Comparison of ENCODE assay signal across 23 mouse cellular contexts in the genomic region with DNA sequence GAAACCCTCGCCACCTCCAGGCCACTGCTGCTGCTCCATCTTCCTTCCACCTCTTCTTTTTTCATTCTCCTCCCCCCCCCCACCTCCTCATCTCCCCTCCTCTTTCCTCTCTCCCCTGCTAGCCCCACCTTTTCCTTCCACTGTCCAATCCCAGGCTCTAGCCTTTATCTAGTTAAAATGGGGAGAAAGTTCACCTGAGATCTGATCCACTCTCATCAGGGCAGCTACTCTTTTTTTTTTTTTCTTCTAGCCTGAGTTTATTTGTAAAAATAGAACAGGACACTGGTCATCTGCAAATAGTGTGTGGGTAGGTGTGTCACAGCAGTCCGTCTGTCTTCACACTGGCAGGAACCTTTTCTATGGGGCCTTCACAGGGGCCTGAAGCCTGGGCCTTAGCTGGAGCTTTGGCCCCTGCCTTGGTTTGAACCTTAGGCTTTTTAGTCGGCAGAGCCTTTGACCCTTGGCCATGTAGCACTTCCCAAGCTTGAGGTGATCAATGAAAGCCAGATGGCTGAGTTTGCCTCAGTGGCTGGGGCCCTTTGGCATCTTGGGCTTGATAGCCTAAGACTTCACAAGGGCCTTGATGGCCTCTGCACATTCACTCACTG.
DNase-seq lines count a peak whose midpoint lies in the region; ATAC-seq and TF ChIP-seq lines count a peak whose summit lies in the region.
"Had no signal": no experiment of that assay in that cellular context is flagged by ENCODE, and none has a peak within 500 bp of the region (broad histone marks: within the 10 kb centered on the region; RNA-seq: fewer than 3 reads in every experiment).

No protein-coding gene starts in this region.

- 47% methylated on average over 3 of the region's 3 CpGs for WGBS in liver, adult 2 months
- WGBS in liver, embryonic 12.5 days (ENCODE audit: insufficient replicate concordance) = 82% methylated on average over 3 of the region's 3 CpGs
- WGBS in liver, embryonic 16.5 days (ENCODE audit: insufficient replicate concordance) = 77% methylated on average over 3 of the region's 3 CpGs

- TF ChIP-seq POLR2A in liver, adult 2 months (IDR thresholded peaks at IDR 0.05; ENCODE audit: extremely low read depth, insufficient read depth, low read length) = no peak

- TF ChIP-seq CTCF in liver, adult 2 months (IDR thresholded peaks at IDR 0.05; ENCODE audit: low read depth, low read length) = no peak

- no peak overlapping the region for H3K4me2 ChIP-seq in liver, embryonic 12.5 days
- H3K4me2 ChIP-seq in liver, embryonic 16.5 days (ENCODE audit: low read depth, low read length) = no peak overlapping the region
- H3K4me2 ChIP-seq: embryonic facial prominence, embryonic 13.5 days; embryonic facial prominence, embryonic 15.5 days; forebrain, embryonic 12.5 days had no signal

- H3K4me1 ChIP-seq in liver, adult 2 months (ENCODE audit: control insufficient read depth, insufficient read depth, low read length) = peaks cover 10% of the 10 kb centered on the region
- H3K4me1 ChIP-seq in liver, embryonic 12.5 days = no peaks in the 10 kb centered on the region
- H3K4me1 ChIP-seq in liver, embryonic 16.5 days (ENCODE audit: control insufficient read depth, low read depth, low read length) = no peaks in the 10 kb centered on the region
- H3K4me1 ChIP-seq: embryonic facial prominence, embryonic 15.5 days; forebrain, embryonic 10.5 days; forebrain, embryonic 12.5 days had no signal

- no peaks in the 10 kb centered on the region for H3K36me3 ChIP-seq in liver, adult 2 months (ENCODE audit: control insufficient read depth, insufficient read depth, low read length)
- 0 out of 2 replicates have a peak, but pooled peaks cover 15% of the 10 kb centered on the region for H3K36me3 ChIP-seq in liver, embryonic 12.5 days
- no peaks in the 10 kb centered on the region for H3K36me3 ChIP-seq in liver, embryonic 16.5 days (ENCODE audit: control insufficient read depth, insufficient read depth)
- H3K36me3 ChIP-seq: forebrain, embryonic 12.5 days had no signal

- H3K4me3 ChIP-seq in liver, adult 2 months (ENCODE audit: insufficient read depth, low read depth, low read length) = no peak overlapping the region
- H3K4me3 ChIP-seq in liver, embryonic 12.5 days = no peak overlapping the region
- no peak overlapping the region for H3K4me3 ChIP-seq in liver, embryonic 16.5 days (ENCODE audit: low read depth, low read length)
- H3K4me3 ChIP-seq: embryonic facial prominence, embryonic 13.5 days; embryonic facial prominence, embryonic 15.5 days; erythroblast, embryonic 14.5 days; forebrain, embryonic 10.5 days; forebrain, embryonic 12.5 days had no signal

- H3K9me3 ChIP-seq in liver, embryonic 12.5 days (replicated peaks) = peaks cover 12% of the 10 kb centered on the region
- no peaks in the 10 kb centered on the region; the same call in 1 of the 2 replicates for H3K9me3 ChIP-seq in liver, embryonic 16.5 days (replicated peaks; ENCODE audit: control insufficient read depth, low read length)
- H3K9me3 ChIP-seq: embryonic facial prominence, embryonic 15.5 days had no signal

- DNase-seq in heart, adult 11 months = peak; percentile 67
- DNase-seq in heart, postnatal 36 days = no peak
- peak; percentile 63 for DNase-seq in liver, adult 2 months (ENCODE audit: extremely low read depth, low read depth, low spot score)
- no peak for DNase-seq in liver
- DNase-seq in kidney, postnatal 4 days = no peak
- DNase-seq: adrenal gland, adult 2 months; adrenal gland, postnatal 10 days; adrenal gland, postnatal 25 days; cerebellum, adult 11 months; cerebellum, adult 18-20 months; cerebellum, adult 8-10 months; cerebellum, adult 9-11 months; cerebellum, postnatal 14 days; cerebellum, postnatal 36 days; embryo, embryonic 11 days had no signal

- peaks cover 10% of the 10 kb centered on the region for H3K79me2 ChIP-seq in liver, adult 2 months (ENCODE audit: control insufficient read depth, insufficient read depth, low read length)

- no peaks in the 10 kb centered on the region for H3K27me3 ChIP-seq in liver, adult 2 months (ENCODE audit: control insufficient read depth, insufficient read depth, low read length)
- H3K27me3 ChIP-seq in liver, embryonic 12.5 days (replicated peaks) = no peaks in the 10 kb centered on the region
- H3K27me3 ChIP-seq in liver, embryonic 16.5 days (ENCODE audit: control insufficient read depth, insufficient read depth, low read depth, low read length) = no peaks in the 10 kb centered on the region
- H3K27me3 ChIP-seq: embryonic facial prominence, embryonic 13.5 days; embryonic facial prominence, embryonic 15.5 days; forebrain, embryonic 12.5 days had no signal

- no peak for ATAC-seq in liver, embryonic 12.5 days
- peak; percentile 67 for ATAC-seq in liver, embryonic 16.5 days (ENCODE audit: low read depth)
- ATAC-seq: forebrain, embryonic 14.5 days had no signal

- intact Hi-C loops in heart, postnatal 36 days (cut with DNase I) = no loop called here

- H3K27ac ChIP-seq in liver, adult 2 months (replicated peaks; ENCODE audit: insufficient read depth, low read depth, low read length) = peak overlapping the region; percentile 59
- H3K27ac ChIP-seq in liver, embryonic 12.5 days = no peak overlapping the region
- 0 out of 2 replicates have a peak overlapping the region, but pooled peaks have one; percentile 24 for H3K27ac ChIP-seq in liver, embryonic 16.5 days (ENCODE audit: low read length)
- H3K27ac ChIP-seq: embryonic facial prominence, embryonic 13.5 days; embryonic facial prominence, embryonic 15.5 days; forebrain, embryonic 10.5 days; forebrain, embryonic 12.5 days had no signal

- H3K9ac ChIP-seq in liver, adult 2 months (ENCODE audit: low read depth, low read length) = no peak overlapping the region
- no peak overlapping the region for H3K9ac ChIP-seq in liver, embryonic 12.5 days
- no peak overlapping the region for H3K9ac ChIP-seq in liver, embryonic 16.5 days (ENCODE audit: low read depth, low read length)
- H3K9ac ChIP-seq: embryonic facial prominence, embryonic 13.5 days; embryonic facial prominence, embryonic 15.5 days; forebrain, embryonic 12.5 days had no signal

Comparison
In these comparisons a context has a peak if more than half of its experiments do, and no peak if none do; other contexts are left out.
1. DNase-seq: peak in heart, adult 11 months (single experiment) and liver, adult 2 months (single experiment); none in heart, postnatal 36 days (0 of 2), liver (single experiment) and kidney, postnatal 4 days (0 of 2).